Mouse (Mus musculus) liver, embryonic 12.5 days (tissue): ENCODE measurements around the gene Tmem207. TPM values are rescaled to one million over a fixed set of nuclear protein-coding genes. Genes with fewer than 3 reads are reported as not detected.

Experiments
- polyA plus RNA-seq: library from polyadenylated mRNA; unstranded; fragments of >200 nt; fragmentation: Nextera tagmentation; extraction: Ambion mirVana; gene quantifications from 2 replicates; pipeline ENCODE4 v1.2.1, GENCODE M21; 2016

Tmem207 gene
- polyA plus RNA-seq, 1 experiment from 2014 or later, result not detected

Other genes starting within 250 kb of the Tmem207 start
- gene Cldn1, start 154.9 kb downstream of the Tmem207 start, polyA plus RNA-seq, result 14.2 and 15.3 TPM in 2 replicates
- gene Cldn16, start 63.6 kb downstream of the Tmem207 start, polyA plus RNA-seq, result not detected in 2 replicates
- gene Il1rap, start 54.9 kb upstream of the Tmem207 start, polyA plus RNA-seq, result 2.3 and 2.6 TPM in 2 replicates